In genomic region chr3:94811628-94812027, GRCm38 (mm10) we compare ENCODE assay signal across 8 mouse cellular contexts. TPM values are rescaled to one million over a fixed set of nuclear protein-coding genes. Genes with fewer than 3 reads are reported as not detected.
A peak's percentile ranks its signal among the peaks of the same experiment; 100 is the strongest.
DNase-seq lines count a peak whose midpoint lies in the region; ATAC-seq lines count a peak whose summit lies in the region.

No protein-coding gene starts in this region.

- no peaks in the 10 kb centered on the region for H3K36me3 ChIP-seq in hindbrain, embryonic 16.5 days (ENCODE audit: control insufficient read depth, insufficient read depth, low read length)
- H3K36me3 ChIP-seq in lung, embryonic 16.5 days (ENCODE audit: control insufficient read depth, insufficient read depth, low read length) = no peaks in the 10 kb centered on the region

- H3K27me3 ChIP-seq in hindbrain, embryonic 16.5 days (replicated peaks; ENCODE audit: control insufficient read depth, insufficient read depth, low read length) = no peaks in the 10 kb centered on the region
- no peaks in the 10 kb centered on the region for H3K27me3 ChIP-seq in lung, embryonic 16.5 days (ENCODE audit: control insufficient read depth, insufficient read depth, low read depth, low read length)

- 26% methylated on average over 4 of the region's 4 CpGs for WGBS in hindbrain, embryonic 16.5 days
- 12% methylated on average over 4 of the region's 4 CpGs for WGBS in lung, embryonic 16.5 days

- H3K9ac ChIP-seq in hindbrain, embryonic 16.5 days (ENCODE audit: low read depth, low read length) = no peak overlapping the region
- H3K9ac ChIP-seq in lung, embryonic 16.5 days (ENCODE audit: low read length) = no peak overlapping the region

- ATAC-seq in hindbrain, embryonic 16.5 days = 0 out of 2 replicates have a peak, but pooled peaks have one; percentile 24
- ATAC-seq in lung, embryonic 16.5 days (ENCODE audit: low read depth) = 0 out of 2 replicates have a peak, but pooled peaks have one; percentile 28

- no peak overlapping the region for H3K27ac ChIP-seq in hindbrain, embryonic 16.5 days (ENCODE audit: low read depth, low read length)
- H3K27ac ChIP-seq in lung, embryonic 16.5 days (ENCODE audit: low read length) = no peak overlapping the region

- H3K9me3 ChIP-seq in hindbrain, embryonic 16.5 days (ENCODE audit: control insufficient read depth, low read length) = no peaks in the 10 kb centered on the region
- no peaks in the 10 kb centered on the region for H3K9me3 ChIP-seq in lung, embryonic 16.5 days (ENCODE audit: control insufficient read depth, low read length)

- H3K4me1 ChIP-seq in hindbrain, embryonic 16.5 days (ENCODE audit: control insufficient read depth, insufficient read depth, low read depth, low read length) = no peaks in the 10 kb centered on the region
- H3K4me1 ChIP-seq in lung, embryonic 16.5 days (replicated peaks; ENCODE audit: control insufficient read depth, insufficient read depth, low read length) = no peaks in the 10 kb centered on the region

- no peak overlapping the region for H3K4me3 ChIP-seq in hindbrain, embryonic 16.5 days (ENCODE audit: low read length)
- H3K4me3 ChIP-seq in lung, embryonic 16.5 days (ENCODE audit: low read length) = no peak overlapping the region

- 0 out of 2 replicates have a peak overlapping the region, but pooled peaks have one; percentile 0 for H3K4me2 ChIP-seq in hindbrain, embryonic 16.5 days (ENCODE audit: low read length)
- no peak overlapping the region for H3K4me2 ChIP-seq in lung, embryonic 16.5 days (ENCODE audit: low read depth, low read length)

- DNase-seq in cerebellum, adult 18-20 months = peak; percentile 30 to 31
- no peak for DNase-seq in cerebellum, adult 11 months
- DNase-seq in right cerebral cortex, postnatal 14 days = peak; percentile 18
- DNase-seq in right cerebral cortex, postnatal 25 days = no peak
- DNase-seq in urinary bladder, postnatal 10 days (ENCODE audit: low spot score) = no peak
- DNase-seq in testis, postnatal 10 days (ENCODE audit: low spot score) = no peak

RNA-seq across cellular contexts. Expression of gene Cgn, which starts 25.3 kb away (rescaled TPM):
- 14.4 and 15.4 TPM in 2 replicates for polyA plus RNA-seq in hindbrain, embryonic 16.5 days (2015; fragmentation: Nextera tagmentation; extraction: Ambion mirVana)
- 33.6 and 37.7 TPM in 2 replicates for polyA plus RNA-seq in lung, embryonic 16.5 days (2015; fragmentation: Nextera tagmentation; extraction: Ambion mirVana)

RNA-seq across cellular contexts. Expression of gene Pogz, which starts 25.7 kb away (rescaled TPM):
- polyA plus RNA-seq in hindbrain, embryonic 16.5 days (2015; fragmentation: Nextera tagmentation; extraction: Ambion mirVana) = 16.4 and 17.3 TPM in 2 replicates
- 14.6 and 16.9 TPM in 2 replicates for polyA plus RNA-seq in lung, embryonic 16.5 days (2015; fragmentation: Nextera tagmentation; extraction: Ambion mirVana)

Comparison
In these comparisons a context has a peak if more than half of its experiments do, and no peak if none do; other contexts are left out.
1. DNase-seq: peak in cerebellum, adult 18-20 months (2 of 2) and right cerebral cortex, postnatal 14 days (single experiment); none in cerebellum, adult 11 months (single experiment), right cerebral cortex, postnatal 25 days (single experiment), urinary bladder, postnatal 10 days (single experiment) and testis, postnatal 10 days (single experiment).